Mouse (Mus musculus): ENCODE measurements at regions not wholly inside any gene's neighbourhood (a gene's known extent, or its start where the extent isn't known, plus 50 kb on each side); places are given as distances from the start of the nearest gene placed in this dataset.
"Not testable (repeated sequence)": the region's sequence is repeated elsewhere in the genome, so short reads cannot be mapped to it uniquely, and the experiment has no call there.

DNA sequence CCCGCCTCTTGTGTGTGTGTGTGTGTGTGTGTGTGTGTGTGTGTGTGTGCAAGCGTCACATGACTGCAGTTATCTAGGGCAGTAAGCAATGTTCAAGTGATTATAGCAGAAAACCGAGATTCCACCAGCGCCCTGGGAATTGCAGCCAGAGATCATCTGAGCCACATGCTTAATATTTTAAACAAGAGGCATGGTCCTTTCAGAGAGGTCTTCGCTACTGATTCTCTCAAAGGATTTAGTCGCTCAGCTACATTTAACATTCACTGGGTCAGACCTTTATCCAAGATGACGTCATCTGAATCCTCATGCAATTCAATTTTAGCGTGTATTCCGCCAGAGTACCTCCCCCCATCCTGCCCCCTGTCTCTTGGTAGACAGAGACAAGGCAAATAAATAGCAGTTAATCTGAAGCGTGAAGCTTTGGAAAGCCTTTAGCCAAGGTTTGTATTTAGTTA is 104.0 kb upstream of the Gap43 start:
- no peaks in the 10 kb centered on the region for H3K9me3 ChIP-seq
- no peak overlapping the region for H3K4me3 ChIP-seq (replicated peaks)
- H3K9ac ChIP-seq: no peak overlapping the region
- no peaks in the 10 kb centered on the region for H3K4me1 ChIP-seq
- 47% methylated on average over 10 of the region's 10 CpGs for WGBS
- no peak overlapping the region; the same call in 1 of the 2 replicates for H3K4me2 ChIP-seq
- no peaks in the 10 kb centered on the region for H3K36me3 ChIP-seq
- no peak for ATAC-seq (ENCODE audit: insufficient read depth, low FRiP score, low read depth)
- H3K27ac ChIP-seq: no peak overlapping the region
- no peaks in the 10 kb centered on the region for H3K27me3 ChIP-seq (replicated peaks)

DNA sequence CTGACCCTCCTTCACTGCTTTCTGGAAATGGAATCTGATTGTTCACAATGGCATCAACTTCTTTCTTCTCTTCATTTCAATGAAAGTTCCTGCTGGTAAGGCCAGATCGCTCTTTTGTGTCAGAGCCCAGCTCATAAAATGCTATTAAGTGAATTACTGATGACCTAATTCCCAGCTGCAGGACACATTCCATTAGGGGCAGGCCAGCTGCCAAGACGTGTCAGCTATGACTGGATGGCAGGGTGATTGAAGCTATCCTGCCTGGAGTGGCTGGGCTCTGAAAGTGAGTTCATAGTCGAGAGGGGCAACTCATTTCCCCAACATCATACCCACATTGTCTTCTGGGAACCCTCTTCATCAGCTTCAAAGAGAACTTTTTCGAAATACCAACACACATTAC is 100.4 kb upstream of the Gap43 start:
- ATAC-seq (ENCODE audit: insufficient read depth, low FRiP score, low read depth): no peak
- 48% methylated on average over 4 of the region's 4 CpGs for WGBS
- H3K4me1 ChIP-seq: no peaks in the 10 kb centered on the region

DNA sequence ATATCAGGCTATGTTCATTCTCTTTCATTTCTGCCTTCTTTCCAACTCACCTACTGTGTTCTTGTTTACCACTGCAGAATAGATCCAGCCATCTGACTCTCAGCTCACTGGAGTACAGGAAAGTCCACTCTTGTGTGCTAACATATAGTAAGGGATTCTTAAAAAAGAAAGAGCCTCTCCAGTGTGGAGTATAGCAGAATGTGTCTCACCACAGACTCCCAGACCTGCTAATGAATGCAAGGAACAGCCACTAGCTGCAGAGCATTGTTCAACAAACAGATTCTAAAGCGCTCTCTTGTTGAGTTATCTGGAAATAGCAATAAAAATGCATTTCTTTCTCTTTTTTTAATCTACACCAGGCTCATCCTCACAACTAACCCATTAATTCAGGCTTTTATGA is 91.1 kb upstream of the Gap43 start:
- H3K9ac ChIP-seq: no peak overlapping the region
- no peaks in the 10 kb centered on the region for H3K27me3 ChIP-seq (replicated peaks)
- H3K36me3 ChIP-seq: no peaks in the 10 kb centered on the region
- ATAC-seq (ENCODE audit: insufficient read depth, low FRiP score, low read depth): no peak
- H3K9me3 ChIP-seq: no peaks in the 10 kb centered on the region
- no peak overlapping the region for H3K4me3 ChIP-seq (replicated peaks)
- no peak overlapping the region for H3K4me2 ChIP-seq
- H3K27ac ChIP-seq: no peak overlapping the region
- WGBS: 95% methylated on average over 1 of the region's 1 CpGs
- no peaks in the 10 kb centered on the region for H3K4me1 ChIP-seq

More for the DNA sequence above, 100.4 kb upstream of the Gap43 start:
- H3K36me3 ChIP-seq: no peaks in the 10 kb centered on the region
- no peaks in the 10 kb centered on the region for H3K27me3 ChIP-seq (replicated peaks)
- H3K9ac ChIP-seq: no peak overlapping the region
- H3K27ac ChIP-seq: no peak overlapping the region
- H3K4me3 ChIP-seq (replicated peaks): no peak overlapping the region
- H3K4me2 ChIP-seq: no peak overlapping the region
- H3K9me3 ChIP-seq: no peaks in the 10 kb centered on the region

DNA sequence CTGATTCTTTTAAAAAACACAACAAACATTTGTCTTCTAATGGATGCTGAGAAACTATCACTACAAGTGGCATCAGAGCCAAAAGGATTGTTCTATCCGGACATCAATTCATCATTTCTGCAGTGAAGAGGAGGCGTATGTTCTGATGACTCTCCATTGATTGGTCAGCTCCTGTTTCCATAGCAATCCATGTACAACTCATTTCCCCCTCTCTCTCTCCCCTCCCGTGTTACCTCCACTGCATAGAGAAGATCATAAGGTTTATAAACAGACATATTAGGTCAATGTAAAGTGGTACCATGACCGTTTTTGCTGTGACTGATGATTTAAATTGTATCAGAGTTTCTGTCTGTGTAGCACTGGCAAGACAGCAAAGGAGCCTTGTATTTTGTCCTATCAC is 76.2 kb upstream of the Gap43 start:
- no peaks in the 10 kb centered on the region for H3K36me3 ChIP-seq
- no peaks in the 10 kb centered on the region for H3K27me3 ChIP-seq (replicated peaks)
- H3K27ac ChIP-seq: no peak overlapping the region
- no peak for ATAC-seq (ENCODE audit: insufficient read depth, low FRiP score, low read depth)
- WGBS: 68% methylated on average over 4 of the region's 4 CpGs
- no peaks in the 10 kb centered on the region for H3K9me3 ChIP-seq
- H3K9ac ChIP-seq: no peak overlapping the region
- no peak overlapping the region for H3K4me2 ChIP-seq
- no peak overlapping the region for H3K4me3 ChIP-seq (replicated peaks)
- no peaks in the 10 kb centered on the region for H3K4me1 ChIP-seq

DNA sequence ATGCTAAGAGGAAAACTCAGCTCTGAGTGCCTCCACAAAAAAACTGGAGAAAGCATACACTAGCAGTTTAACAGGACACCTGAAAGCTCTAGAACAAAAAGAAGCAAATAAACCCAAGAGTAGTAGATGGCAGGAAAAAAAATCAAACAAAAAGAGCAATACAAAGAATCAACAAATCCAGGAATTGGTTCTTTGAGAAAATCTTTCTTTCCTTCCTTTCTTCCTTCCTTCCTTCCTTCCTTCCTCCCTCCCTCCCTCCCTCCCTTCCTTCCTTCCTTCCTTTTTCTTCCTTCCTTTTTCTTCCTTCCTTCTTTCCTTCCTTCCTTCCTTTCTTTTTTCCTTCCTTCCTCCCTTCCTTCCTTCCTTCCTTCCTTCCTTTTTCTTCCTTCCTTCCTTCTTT is 71.6 kb upstream of the Gap43 start:
- H3K36me3 ChIP-seq; H3K4me1 ChIP-seq; H3K4me3 ChIP-seq (replicated peaks); H3K4me2 ChIP-seq; H3K27me3 ChIP-seq (replicated peaks); H3K27ac ChIP-seq; H3K9me3 ChIP-seq; ATAC-seq (ENCODE audit: insufficient read depth, low FRiP score, low read depth); H3K9ac ChIP-seq: not testable (repeated sequence)

DNA sequence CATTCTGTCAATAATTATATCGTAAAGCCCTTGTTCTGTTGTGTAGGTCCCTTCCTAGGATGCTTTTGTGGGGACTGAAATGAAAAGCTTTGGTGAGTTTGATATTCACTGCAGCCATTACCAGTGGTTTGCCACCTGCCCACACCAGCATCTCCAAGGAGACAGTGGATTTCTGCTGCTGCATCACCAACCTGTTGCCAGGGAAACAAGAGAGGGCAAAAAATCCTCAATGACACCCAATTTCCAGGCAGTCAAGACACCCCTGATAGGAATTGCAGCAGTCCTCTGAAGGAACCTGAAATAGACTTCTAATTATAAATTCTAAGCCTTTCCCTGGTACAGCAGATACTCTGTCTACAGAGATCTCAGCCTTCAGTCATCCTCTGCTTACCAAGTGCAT is 56.1 kb upstream of the Gap43 start:
- Histone ChIP-seq H3K36me3 (no peaks in the 10 kb centered on the region), H3K4me1 (no peaks in the 10 kb centered on the region), H3K27me3 (replicated peaks) (no peaks in the 10 kb centered on the region), H3K27ac (no peak overlapping the region), H3K4me2 (no peak overlapping the region), H3K4me3 (replicated peaks) (no peak overlapping the region), H3K9me3 (no peaks in the 10 kb centered on the region), H3K9ac (no peak overlapping the region)
- 93% methylated on average over 1 of the region's 1 CpGs for WGBS
- no peak for ATAC-seq (ENCODE audit: insufficient read depth, low FRiP score, low read depth)
